Mouse (Mus musculus) lung, adult 10 weeks (tissue): Measurements from ENCODE around the gene Gm7298. TPM values are rescaled to one million over a fixed set of nuclear protein-coding genes. Genes with fewer than 3 reads are reported as not detected.

Source experiments
- polyA plus RNA-seq: library from polyadenylated mRNA; stranded (reverse); fragments of 350-450 nt; fragmentation: Illumina TruSeq; extraction: RNeasy Lipid Tissue Mini Kit (QIAGEN cat#74804); gene quantifications from one replicate; pipeline ENCODE4 v1.2.3, GENCODE M21; 2014; ENCODE audit warnings: low read depth, low replicate concordance; ENCODE audit not compliant: insufficient read depth

Gm7298 gene
- polyA plus RNA-seq: not detected

DNA sequence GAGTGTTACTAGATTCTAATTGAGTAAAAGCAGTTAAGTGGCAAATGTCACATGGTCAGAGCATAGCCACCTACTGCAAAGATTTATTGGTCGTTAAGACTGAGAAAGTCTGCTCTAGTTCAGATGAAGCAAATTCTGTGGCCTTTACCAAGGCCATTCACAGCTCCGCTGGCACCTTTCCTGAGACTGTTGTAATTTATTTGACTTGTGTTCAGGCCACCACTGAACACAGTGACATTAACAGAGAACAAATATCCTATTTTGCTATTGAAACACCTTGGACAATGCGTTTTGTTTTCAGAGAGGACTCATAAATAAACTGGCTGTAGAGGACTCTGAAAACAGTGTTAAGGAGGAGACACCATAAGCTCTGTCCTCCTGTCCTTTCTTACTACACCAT lies at the start of gene Gm7298:
Gene Gm7298 (plus strand): TSS at position 301 of the 400 bp plus-strand sequence.

GRCm38 (mm10) chr6:121838271-121838670 lies 105.5 kb downstream of the Gm7298 start, which contains the start of gene Mug1:
Mug1 (plus strand) TSS chr6:121838541.

Other genes starting within 250 kb of the Gm7298 start
- 0.04 TPM for gene A2m, start 97.6 kb upstream of the Gm7298 start, polyA plus RNA-seq
- not detected for gene Mug1, start 105.6 kb downstream of the Gm7298 start, polyA plus RNA-seq